Mouse (Mus musculus): ENCODE results near the gene Marveld1. TPM values are rescaled to one million over a fixed set of nuclear protein-coding genes. Genes with fewer than 3 reads are reported as not detected.
A peak's percentile ranks its signal among the peaks of the same experiment; 100 is the strongest.

Gene Marveld1
- polyA plus RNA-seq, 1 experiment: 215 TPM

GRCm38 (mm10) chr19:42193311-42193710, 46.1 kb downstream of the Marveld1 start:
- Histone ChIP-seq H3K4me3 (replicated peaks; ENCODE audit: extremely low read depth, low read depth, low read length) (no peak overlapping the region), H3K4me1 (ENCODE audit: control insufficient read depth, insufficient read depth, low read length) (peaks cover 5% of the 10 kb centered on the region; the same call in 1 of the 2 replicates)
- WGBS: 66% methylated on average over 2 of the region's 2 CpGs
- TF ChIP-seq CTCF (IDR thresholded peaks at IDR 0.05; ENCODE audit: insufficient read depth, low read length) (no peak), POLR2A (IDR thresholded peaks at IDR 0.05; ENCODE audit: borderline replicate concordance, extremely low read depth, low read depth, low read length) (no peak)
- DNase-seq: no peak

DNA sequence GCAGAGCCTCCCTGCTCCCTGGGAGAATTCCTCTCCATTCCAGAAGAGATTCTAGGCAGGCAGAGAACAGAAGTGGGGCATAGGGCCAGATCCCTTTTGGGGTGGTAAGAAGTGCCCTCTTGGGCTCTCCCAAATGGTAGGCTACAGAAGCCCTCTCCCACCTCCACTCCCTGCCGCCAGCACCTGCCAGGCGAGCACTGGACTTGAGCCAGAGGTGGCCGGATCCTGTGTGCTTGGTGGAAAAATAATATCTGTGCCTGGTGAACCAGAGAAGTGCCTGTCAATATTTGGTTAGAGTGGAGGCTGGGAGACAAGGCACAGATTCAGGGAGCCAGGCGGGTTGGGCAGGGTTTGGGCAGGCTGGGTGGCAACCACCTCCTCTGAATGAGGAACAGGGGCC, 49.2 kb downstream of the Marveld1 start:
- peak; percentile 42 for DNase-seq
- Histone ChIP-seq H3K4me3 (replicated peaks; ENCODE audit: extremely low read depth, low read depth, low read length) (no peak overlapping the region), H3K4me1 (ENCODE audit: control insufficient read depth, insufficient read depth, low read length) (peaks cover 5% of the 10 kb centered on the region; the same call in 1 of the 2 replicates)
- no peak for TF ChIP-seq CTCF (IDR thresholded peaks at IDR 0.05; ENCODE audit: insufficient read depth, low read length)
- WGBS: 59% methylated on average over 4 of the region's 4 CpGs

GRCm38 (mm10) chr19:42197066-42197465, 49.9 kb downstream of the Marveld1 start:
- WGBS: 59% methylated on average over 4 of the region's 4 CpGs

GRCm38 (mm10) chr19:42198026-42198425, 50.8 kb downstream of the Marveld1 start:
- TF ChIP-seq POLR2A (IDR thresholded peaks at IDR 0.05; ENCODE audit: borderline replicate concordance, extremely low read depth, low read depth, low read length): no peak
- no peak for TF ChIP-seq CTCF (IDR thresholded peaks at IDR 0.05; ENCODE audit: insufficient read depth, low read length)
- 49% methylated on average over 11 of the region's 11 CpGs for WGBS
- H3K4me1 ChIP-seq (ENCODE audit: control insufficient read depth, insufficient read depth, low read length): peaks cover 5% of the 10 kb centered on the region; the same call in 1 of the 2 replicates
- no peak for DNase-seq
- no peak overlapping the region for H3K4me3 ChIP-seq (replicated peaks; ENCODE audit: extremely low read depth, low read depth, low read length)

More at GRCm38 (mm10) chr19:42197066-42197465, 49.9 kb downstream of the Marveld1 start:
- no peak overlapping the region for H3K4me3 ChIP-seq (replicated peaks; ENCODE audit: extremely low read depth, low read depth, low read length)
- peaks cover 5% of the 10 kb centered on the region; the same call in 1 of the 2 replicates for H3K4me1 ChIP-seq (ENCODE audit: control insufficient read depth, insufficient read depth, low read length)
- TF ChIP-seq POLR2A (IDR thresholded peaks at IDR 0.05; ENCODE audit: borderline replicate concordance, extremely low read depth, low read depth, low read length) (no peak), CTCF (IDR thresholded peaks at IDR 0.05; ENCODE audit: insufficient read depth, low read length) (no peak)
- DNase-seq: no peak

Other genes with a start within 250 kb of the Marveld1 start
- gene Pgam1, start 235.5 kb upstream of the Marveld1 start, polyA plus RNA-seq (2012; rRNA removed): 123 and 169 TPM in 2 replicates
- 12.2 and 16.0 TPM in 2 replicates for gene Exosc1, start 214.0 kb upstream of the Marveld1 start, polyA plus RNA-seq (2012; rRNA removed)
- gene Zdhhc16, start 213.9 kb upstream of the Marveld1 start, polyA plus RNA-seq (2012; rRNA removed): 67.4 and 91.5 TPM in 2 replicates
- 53.7 and 57.0 TPM in 2 replicates for gene Mms19, start 166.2 kb upstream of the Marveld1 start, polyA plus RNA-seq (2012; rRNA removed)
- gene Ubtd1, start 165.6 kb upstream of the Marveld1 start, polyA plus RNA-seq (2012; rRNA removed): 26.0 and 31.7 TPM in 2 replicates
- 0.14 and 0.20 TPM in 2 replicates for gene Ankrd2, start 111.4 kb upstream of the Marveld1 start, polyA plus RNA-seq (2012; rRNA removed)
- gene Hoga1, start 101.8 kb upstream of the Marveld1 start, polyA plus RNA-seq (2012; rRNA removed): 7.6 and 8.7 TPM in 2 replicates
- gene 4933411K16Rik, start 95.2 kb upstream of the Marveld1 start, polyA plus RNA-seq (2012; rRNA removed): 1.1 and 1.4 TPM in 2 replicates
- 7.1 and 9.0 TPM in 2 replicates for gene Morn4, start 61.0 kb upstream of the Marveld1 start, polyA plus RNA-seq (2012; rRNA removed)
- gene Pi4k2a, start 56.9 kb upstream of the Marveld1 start, polyA plus RNA-seq (2012; rRNA removed): 29.1 and 34.8 TPM in 2 replicates
- gene Avpi1, start 18.3 kb upstream of the Marveld1 start, polyA plus RNA-seq (2012; rRNA removed): 46.8 and 69.6 TPM in 2 replicates
- 39.3 and 53.9 TPM in 2 replicates for gene Zfyve27, start 16.6 kb downstream of the Marveld1 start, polyA plus RNA-seq (2012; rRNA removed)
- 4.9 and 9.4 TPM in 2 replicates for gene Sfrp5, start 54.9 kb downstream of the Marveld1 start, polyA plus RNA-seq (2012; rRNA removed)
- gene Golga7b, start 100.2 kb downstream of the Marveld1 start, polyA plus RNA-seq (2012; rRNA removed): 0.08 and 0.30 TPM in 2 replicates